Mouse (Mus musculus): ENCODE data around the gene Agtr2.
"Not testable (repeated sequence)": the region's sequence is repeated elsewhere in the genome, so short reads cannot be mapped to it uniquely, and the experiment has no call there.

Agtr2 gene

DNA sequence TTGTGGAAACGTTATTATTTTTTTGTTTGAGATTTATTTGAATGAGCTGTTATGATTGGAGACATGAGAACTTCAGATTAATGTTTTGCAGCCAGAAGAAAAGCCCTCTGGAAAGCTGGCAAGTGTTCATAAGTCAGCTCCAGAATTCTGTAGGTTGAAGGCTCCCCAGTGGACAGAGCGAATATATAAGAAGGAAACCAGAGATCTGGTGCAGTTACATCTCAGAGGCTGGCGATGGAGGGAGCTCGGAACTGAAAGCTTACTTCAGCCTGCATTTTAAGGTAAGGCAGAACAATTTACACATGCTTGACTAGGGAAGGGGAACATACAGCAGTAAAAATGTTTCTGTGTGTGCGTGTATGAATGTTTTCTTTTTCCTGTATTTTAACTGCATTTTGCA lies at the start of gene Agtr2:
Gene Agtr2, plus strand, starts transcription at position 131 of the 400 bp plus-strand sequence.
- Histone ChIP-seq H3K36me3 (ENCODE audit: control insufficient read depth, insufficient read depth, low read length, poor library complexity, severe bottlenecking) (no peaks in the 10 kb centered on the region), H3K27me3 (ENCODE audit: control insufficient read depth, insufficient read depth, low read length, poor library complexity, severe bottlenecking) (no peaks in the 10 kb centered on the region)
- DNase-seq (ENCODE audit: low read depth, low spot score): no peak

DNA sequence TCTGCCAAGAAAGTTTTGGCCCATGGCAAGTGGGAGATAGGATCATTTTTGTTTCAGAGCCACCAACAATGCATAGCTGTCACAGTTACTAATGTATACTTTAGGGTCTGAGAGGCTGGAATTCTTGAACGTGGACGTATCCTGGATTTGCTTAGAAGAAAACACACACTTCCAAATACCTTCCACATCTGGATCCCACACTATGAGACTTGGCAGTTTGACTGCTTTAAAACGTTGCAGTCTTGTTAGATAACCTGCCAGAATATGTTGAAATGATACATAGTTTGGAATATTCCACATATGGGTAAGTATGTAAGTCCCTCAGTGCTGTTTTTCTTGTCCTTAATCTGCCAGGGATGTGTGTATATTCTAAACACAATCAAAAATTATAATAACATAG lies 31.8 kb upstream of the Agtr2 start:
- DNase-seq (ENCODE audit: low read depth, low spot score): no peak
- H3K36me3 ChIP-seq (ENCODE audit: control insufficient read depth, insufficient read depth, low read length, poor library complexity, severe bottlenecking): no peaks in the 10 kb centered on the region
- H3K27me3 ChIP-seq (ENCODE audit: control insufficient read depth, insufficient read depth, low read length, poor library complexity, severe bottlenecking): no peaks in the 10 kb centered on the region

DNA sequence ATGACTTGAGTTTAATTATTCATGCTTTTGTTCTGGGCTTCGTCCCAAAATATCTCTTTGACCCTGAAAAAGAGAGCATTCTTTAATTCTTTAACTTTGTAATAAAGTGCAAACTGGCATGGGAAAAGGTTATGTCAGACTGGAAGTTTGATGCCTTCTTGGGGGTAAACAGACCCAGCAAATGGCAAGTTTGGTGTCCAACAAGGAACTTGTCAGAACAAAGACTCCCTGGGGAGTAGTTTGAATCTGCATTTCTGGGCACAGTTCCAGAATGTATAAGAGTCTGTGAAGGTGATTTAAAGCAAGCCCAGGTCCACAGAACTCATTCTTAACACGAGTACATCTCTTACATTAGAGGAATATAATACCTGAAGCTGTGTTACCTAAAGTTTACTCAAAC lies 3.8 kb downstream of the Agtr2 start:
- DNase-seq (ENCODE audit: low read depth, low spot score): no peak
- Histone ChIP-seq H3K27me3 (ENCODE audit: control insufficient read depth, insufficient read depth, low read length, poor library complexity, severe bottlenecking) (no peaks in the 10 kb centered on the region), H3K36me3 (ENCODE audit: control insufficient read depth, insufficient read depth, low read length, poor library complexity, severe bottlenecking) (no peaks in the 10 kb centered on the region)

DNA sequence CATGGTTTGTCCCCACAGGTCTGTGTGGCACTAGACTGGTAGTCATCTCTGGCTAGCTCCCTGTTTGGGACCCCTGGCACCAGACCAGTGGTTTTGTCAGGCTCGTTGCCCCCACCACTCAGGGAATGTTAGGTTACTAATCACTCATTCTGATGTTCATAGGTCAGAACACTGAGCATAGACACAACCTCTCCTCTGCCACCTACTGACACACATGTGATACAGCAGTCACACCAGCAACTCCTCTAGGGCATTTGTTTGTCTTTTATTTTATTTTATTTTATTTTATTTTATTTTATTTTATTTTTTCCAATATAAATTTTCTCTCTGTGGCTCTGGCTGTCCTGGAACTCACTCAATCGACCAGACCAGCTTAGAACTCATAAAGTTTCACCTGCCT lies 15.9 kb downstream of the Agtr2 start:
- H3K27me3 ChIP-seq (ENCODE audit: control insufficient read depth, insufficient read depth, low read length, poor library complexity, severe bottlenecking): no peaks in the 10 kb centered on the region
- DNase-seq (ENCODE audit: low read depth, low spot score): no peak
- H3K36me3 ChIP-seq (ENCODE audit: control insufficient read depth, insufficient read depth, low read length, poor library complexity, severe bottlenecking): no peaks in the 10 kb centered on the region

DNA sequence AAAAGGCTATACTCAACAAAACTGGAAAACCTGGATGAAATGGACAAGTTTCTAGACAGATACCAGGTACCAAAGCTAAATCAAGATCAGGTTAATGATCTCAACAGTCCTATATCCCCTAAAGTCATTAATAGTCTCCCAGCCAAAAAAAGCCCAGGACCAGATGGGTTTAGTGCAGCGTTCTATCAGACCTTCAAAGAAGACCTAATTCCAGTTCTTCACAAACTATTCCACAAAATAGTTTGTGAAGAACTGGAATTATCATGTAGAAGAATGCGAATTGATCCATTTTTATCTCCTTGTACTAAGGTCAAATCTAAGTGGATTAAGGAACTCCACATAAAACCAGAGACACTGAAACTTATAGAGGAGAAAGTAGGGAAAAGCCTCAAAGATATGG lies 23.0 kb downstream of the Agtr2 start:
- not testable (repeated sequence) for DNase-seq (ENCODE audit: low read depth, low spot score); H3K36me3 ChIP-seq (ENCODE audit: control insufficient read depth, insufficient read depth, low read length, poor library complexity, severe bottlenecking); H3K27me3 ChIP-seq (ENCODE audit: control insufficient read depth, insufficient read depth, low read length, poor library complexity, severe bottlenecking)

DNA sequence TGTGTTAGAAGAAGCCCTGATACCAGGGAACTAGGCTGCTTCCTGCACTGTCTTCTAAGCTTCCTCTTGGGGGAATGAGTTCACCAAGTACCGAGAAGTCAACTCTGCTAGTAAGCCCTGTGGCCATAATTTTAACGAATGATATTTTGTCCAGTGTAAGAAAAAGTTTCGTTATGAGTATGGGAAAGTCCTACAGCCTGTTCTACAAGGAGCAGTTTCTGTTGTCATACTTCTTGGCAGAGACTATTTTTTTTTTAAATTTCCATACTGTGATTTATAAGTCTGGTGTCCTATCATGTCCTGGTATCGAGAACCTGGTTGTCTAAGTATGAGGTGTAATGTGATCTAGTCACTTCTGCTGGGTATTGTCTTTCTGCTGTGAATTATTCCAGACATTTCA lies 38.2 kb downstream of the Agtr2 start:
- DNase-seq (ENCODE audit: low read depth, low spot score): no peak
- no peaks in the 10 kb centered on the region for H3K27me3 ChIP-seq (ENCODE audit: control insufficient read depth, insufficient read depth, low read length, poor library complexity, severe bottlenecking)
- no peaks in the 10 kb centered on the region for H3K36me3 ChIP-seq (ENCODE audit: control insufficient read depth, insufficient read depth, low read length, poor library complexity, severe bottlenecking)

All from splenic B cell, adult 2 months (primary cell).